Mouse (Mus musculus) c-Kit-positive CD71-positive TER-119-negative erythroid progenitor cells, embryonic 14.5 days (primary cell): ENCODE measurements around the gene Tmem235.
"Not testable (repeated sequence)": the region's sequence is repeated elsewhere in the genome, so short reads cannot be mapped to it uniquely, and the experiment has no call there.

Source experiments
- DNase-seq: peaks from one replicate; pipeline ENCODE4 v3.0.0-alpha.2; 2013; ENCODE audit warnings: low read depth

Gene Tmem235

GRCm38 (mm10) chr11:117832086-117832969 lies 28.2 kb upstream of the Tmem235 start:
- peak; percentile 87 for DNase-seq

GRCm38 (mm10) chr11:117833509-117833908 lies 27.0 kb upstream of the Tmem235 start:
- DNase-seq, result not testable (repeated sequence)

DNA sequence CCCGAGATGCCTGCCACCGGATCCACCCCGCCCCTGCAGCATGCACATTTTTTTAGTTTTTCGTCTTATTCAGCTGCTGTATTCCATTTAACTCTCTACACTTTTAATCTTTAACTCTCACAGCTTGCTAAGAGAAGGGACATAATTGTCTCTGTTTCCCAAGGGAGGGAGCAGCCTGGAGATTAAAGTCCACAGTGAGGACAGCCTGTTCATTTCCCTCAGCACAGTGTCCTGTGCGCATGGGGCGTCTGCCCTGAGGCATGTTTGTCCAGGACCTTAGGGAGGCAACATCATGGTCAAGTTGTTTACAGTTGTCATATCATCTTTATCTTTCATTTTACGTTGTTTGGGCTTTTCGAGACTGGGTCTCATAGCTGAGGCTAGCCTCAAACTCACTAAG lies 26.5 kb upstream of the Tmem235 start:
- no peak for DNase-seq

- peak; percentile 76 for DNase-seq
Observed at GRCm38 (mm10) chr11:117836306-117836705, 24.2 kb upstream of the Tmem235 start.

- DNase-seq, result peak; percentile 76
Observed at GRCm38 (mm10) chr11:117838572-117838971, 22.0 kb upstream of the Tmem235 start.

- DNase-seq, result no peak
Observed at GRCm38 (mm10) chr11:117839021-117839420, 21.5 kb upstream of the Tmem235 start.

DNA sequence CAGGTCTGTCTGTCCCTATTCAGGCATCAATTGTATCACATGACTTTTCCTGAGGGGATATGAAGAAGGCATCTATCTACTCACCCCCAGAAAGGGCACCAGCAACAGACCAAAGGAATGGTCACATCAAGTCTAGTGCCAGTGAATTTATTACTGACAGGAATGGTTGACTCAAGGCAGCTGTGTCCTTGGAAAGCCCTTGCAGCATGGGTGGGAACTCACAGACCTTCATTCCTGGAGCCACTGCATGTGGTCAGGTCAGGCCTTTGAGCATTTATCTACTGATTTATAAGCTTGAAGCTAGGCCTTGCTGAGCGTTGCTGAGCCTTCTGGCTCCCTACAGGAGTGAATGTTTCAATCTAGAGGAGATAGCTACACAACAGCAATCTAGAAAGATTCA lies 19.6 kb upstream of the Tmem235 start:
- no peak for DNase-seq

DNA sequence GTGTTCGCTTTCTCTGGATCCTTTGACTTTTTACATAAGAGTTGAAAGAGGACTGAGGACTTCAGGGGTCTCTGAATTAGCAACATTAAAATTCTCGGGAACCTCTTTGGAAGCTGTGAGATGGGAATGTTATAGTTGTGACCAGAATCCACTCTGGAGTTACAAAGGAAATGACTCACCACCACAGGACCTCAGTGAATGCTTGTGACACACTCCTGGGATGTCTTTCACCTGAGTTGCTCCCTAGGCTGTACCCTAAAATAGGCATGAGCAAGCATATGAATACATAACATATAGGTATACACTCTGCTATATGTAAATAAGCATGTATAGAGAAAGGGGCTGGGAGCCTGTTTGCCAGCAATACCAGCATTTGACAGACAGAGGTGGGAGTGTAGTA lies 17.1 kb upstream of the Tmem235 start:
- no peak for DNase-seq

- DNase-seq, result no peak
Observed at GRCm38 (mm10) chr11:117844997-117845396, 15.6 kb upstream of the Tmem235 start.

- DNase-seq, result no peak
Observed at GRCm38 (mm10) chr11:117845651-117846050, 14.9 kb upstream of the Tmem235 start.

- DNase-seq, result no peak
Observed at GRCm38 (mm10) chr11:117846640-117847039, 13.9 kb upstream of the Tmem235 start.

DNA sequence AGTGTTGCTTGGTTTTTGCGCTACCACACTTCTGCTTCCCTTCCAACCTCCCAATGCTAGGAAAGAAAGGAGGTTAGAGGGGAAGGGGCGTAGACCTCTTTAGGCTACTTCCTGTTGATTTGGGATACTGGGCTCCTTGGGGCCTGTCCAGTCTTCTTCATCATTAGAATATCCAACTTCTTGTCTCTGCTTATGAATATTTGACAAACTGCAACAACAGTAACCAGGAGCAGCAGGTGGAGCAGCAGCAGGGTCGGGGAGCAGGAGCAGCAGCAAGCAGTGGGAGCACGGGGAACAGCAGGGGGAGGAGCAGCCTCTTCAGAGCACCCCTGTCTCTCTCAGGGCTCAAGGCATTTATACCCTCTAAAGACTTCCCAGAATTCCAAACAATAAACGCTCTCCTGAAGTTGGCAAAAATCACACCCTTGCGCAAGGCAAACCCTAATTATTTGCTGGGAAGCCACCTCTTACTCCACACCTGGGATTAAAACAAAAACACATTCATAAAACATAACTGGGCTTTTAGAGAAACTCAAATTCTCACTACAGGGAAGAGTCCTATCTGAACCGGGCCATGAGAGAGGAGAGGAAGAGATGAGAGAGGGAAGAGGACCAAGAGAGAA lies 12.8 kb upstream of the Tmem235 start:
- no peak for DNase-seq

DNA sequence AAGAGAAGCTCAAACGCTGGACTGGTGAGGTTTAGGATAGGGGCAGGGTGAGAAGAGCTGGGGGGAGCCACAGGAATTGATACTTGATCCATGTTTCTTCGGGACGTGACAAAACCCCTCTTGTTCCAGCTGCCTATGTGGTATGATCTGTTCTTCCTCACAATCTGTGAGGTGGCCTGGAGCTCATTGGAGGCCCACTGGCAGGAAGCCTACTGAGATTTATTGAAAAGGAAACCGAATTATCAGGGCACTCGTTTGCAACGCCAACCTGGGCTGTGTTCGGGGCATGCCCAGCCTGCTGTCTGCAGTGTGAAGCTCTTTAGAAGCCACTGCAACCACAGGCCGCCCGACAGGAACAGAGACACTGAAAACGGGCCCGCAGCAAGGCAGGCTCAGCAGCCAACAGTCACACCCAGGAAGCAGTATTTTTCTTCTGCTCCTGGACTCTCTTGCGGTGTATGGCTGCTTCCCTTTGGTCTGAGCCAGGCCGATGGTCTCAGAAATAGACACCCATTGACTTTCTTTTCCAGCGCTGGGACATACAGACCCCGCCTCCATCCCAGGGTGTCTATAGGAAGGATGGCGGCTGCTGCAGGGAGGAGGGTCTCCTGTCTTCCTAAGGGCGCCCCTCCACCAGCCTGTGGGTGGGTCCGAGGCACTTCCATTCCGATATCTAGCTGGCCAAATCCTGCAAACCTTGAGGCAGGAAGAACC lies 12.1 kb upstream of the Tmem235 start:
- DNase-seq, result no peak

DNA sequence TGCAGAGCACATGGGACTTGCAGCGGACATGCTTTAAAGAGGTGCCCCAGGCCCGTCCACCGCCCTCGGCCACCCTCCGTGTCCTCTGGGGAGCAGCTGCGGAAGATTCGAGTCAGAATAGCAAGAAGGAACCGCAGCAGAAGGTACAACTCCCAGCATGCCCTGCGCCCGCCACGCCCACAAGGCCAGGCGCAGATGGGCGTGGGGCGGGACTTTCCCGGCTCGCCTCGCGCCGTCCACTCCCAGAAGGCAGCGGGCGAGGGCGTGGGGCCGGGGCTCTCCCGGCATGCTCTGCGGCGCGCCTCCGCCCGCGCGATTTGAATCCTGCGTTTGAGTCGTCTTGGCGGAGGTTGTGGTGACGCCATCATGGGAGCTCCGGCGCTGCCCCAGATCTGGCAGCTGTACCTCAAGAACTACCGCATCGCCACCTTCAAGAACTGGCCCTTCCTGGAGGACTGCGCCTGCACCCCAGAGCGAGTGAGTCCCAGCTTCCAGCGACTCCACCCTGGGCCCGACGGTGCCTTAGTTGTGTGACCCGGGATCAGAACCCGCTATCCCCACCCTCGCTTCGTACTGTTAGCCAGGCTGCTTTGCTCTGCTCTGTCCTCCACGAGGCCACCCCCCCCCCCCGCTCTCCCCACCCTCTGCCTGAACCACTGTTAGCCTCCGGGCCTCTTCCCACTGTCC lies 11.4 kb upstream of the Tmem235 start, which contains the start of gene Birc5:
Birc5 (plus strand) TSS at position 267 of the 687 bp plus-strand sequence.
- DNase-seq, result peak; percentile 93

- DNase-seq, result no peak
Observed at GRCm38 (mm10) chr11:117852875-117853274, 7.7 kb upstream of the Tmem235 start.

DNA sequence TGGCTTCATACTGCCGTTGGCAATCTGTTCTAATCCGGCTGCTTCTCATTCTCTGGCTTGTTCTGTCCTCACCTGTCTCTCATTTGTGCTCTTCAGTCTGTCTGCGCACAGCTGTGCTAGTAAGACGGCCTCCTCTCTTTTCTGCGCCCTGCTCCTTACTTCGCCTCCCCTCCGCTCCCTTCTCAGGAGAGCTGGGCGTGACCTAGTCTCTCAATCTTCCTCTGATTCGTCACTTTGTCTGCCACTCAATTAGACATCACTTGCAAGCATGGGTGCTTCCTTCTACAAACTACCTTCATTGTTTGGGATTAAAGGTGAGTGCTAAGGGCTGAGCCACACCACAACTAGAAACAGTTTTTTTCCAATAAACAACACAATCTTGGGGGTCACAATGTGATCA lies 6.3 kb upstream of the Tmem235 start:
- no peak for DNase-seq

- no peak for DNase-seq
Observed at GRCm38 (mm10) chr11:117855360-117855759, 5.2 kb upstream of the Tmem235 start.

- no peak for DNase-seq
Observed at GRCm38 (mm10) chr11:117855975-117856374, 4.6 kb upstream of the Tmem235 start.

- DNase-seq, result no peak
Observed at GRCm38 (mm10) chr11:117857462-117857861, 3.1 kb upstream of the Tmem235 start.

DNA sequence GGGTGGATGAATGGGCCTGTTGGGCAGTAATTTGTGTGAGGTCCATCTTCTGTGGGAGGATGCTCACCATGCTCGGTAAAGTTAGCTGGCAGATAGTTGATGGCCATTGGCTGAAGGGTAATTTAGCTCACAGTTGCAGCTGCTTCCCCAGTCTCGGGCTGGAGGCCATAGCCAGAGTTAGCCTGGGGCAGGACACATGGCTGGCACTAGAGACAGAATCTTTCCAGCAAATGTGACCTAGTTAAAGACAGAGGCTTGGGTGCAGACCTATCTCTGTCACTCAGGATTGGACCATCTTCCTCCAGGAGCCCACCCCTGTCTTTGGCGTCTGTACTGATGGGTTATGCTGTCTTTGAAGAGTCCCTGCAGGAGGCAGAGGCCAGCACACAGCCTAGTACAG lies 2.2 kb upstream of the Tmem235 start:
- no peak for DNase-seq

DNA sequence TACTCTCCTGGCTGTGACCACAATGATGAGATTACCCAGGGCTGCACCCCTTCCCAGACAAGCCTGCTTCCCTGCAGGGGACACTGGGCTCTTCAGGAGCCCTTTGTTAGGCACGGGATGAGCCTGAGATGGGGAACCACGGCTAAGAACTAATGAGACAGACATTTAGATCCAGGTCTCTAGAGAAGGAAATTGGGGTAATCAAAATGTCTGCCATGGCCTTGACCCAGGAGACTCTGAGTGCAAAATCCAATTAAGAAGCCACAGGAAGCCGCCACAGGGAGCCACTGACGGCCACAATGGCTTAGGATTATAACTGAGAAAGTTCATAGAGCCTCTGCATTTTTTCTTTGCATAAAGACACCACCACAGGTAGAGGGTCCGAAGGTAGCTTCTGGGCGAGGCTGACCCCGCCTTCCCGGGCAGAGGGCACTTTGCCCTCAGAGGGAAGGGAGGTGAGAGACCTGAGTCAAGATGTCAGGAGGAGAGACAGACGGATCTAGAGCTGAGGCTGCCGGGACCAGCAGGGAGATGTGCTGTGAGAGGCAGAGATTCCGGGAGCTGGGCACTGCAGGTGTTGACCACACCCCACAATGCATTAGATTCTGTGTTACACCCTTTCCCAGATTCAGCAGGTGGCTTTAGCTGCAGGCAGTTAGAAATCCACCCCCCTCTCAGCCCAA lies 2.8 kb downstream of the Tmem235 start:
- DNase-seq, result no peak

- no peak for DNase-seq
Observed at GRCm38 (mm10) chr11:117864805-117865204, 4.3 kb downstream of the Tmem235 start.
